Mouse (Mus musculus) forebrain, embryonic 10.5 days (tissue): ENCODE measurements at regions not wholly inside any gene's neighbourhood (a gene's known extent, or its start where the extent isn't known, plus 50 kb on each side); places are given as distances from the start of the nearest gene placed in this dataset.

Source experiments
- DNase-seq: peaks from one replicate; pipeline ENCODE4 v3.0.0-alpha.2; 2017; ENCODE audit warnings: low spot score; ENCODE audit errors: extremely low spot score
- H3K27ac ChIP-seq: fragments of 300-500 bp; sonication (generic); 2 replicates; pipeline ENCODE4 v1.5.1; 2016; ENCODE audit warnings: mild to moderate bottlenecking
- H3K27me3 ChIP-seq: fragments of 300-500 bp; sonication (generic); 2 replicates; pipeline ENCODE4 v1.6.1; 2016; ENCODE audit warnings: mild to moderate bottlenecking; ENCODE audit not compliant: poor library complexity, severe bottlenecking
- H3K36me3 ChIP-seq: fragments of 300-500 bp; sonication (generic); replicated peaks from 2 replicates; pipeline ENCODE4 v1.6.1; 2016; ENCODE audit warnings: mild to moderate bottlenecking, moderate library complexity
- H3K4me1 ChIP-seq: fragments of 300-500 bp; sonication (generic); 2 replicates; pipeline ENCODE4 v1.6.1; 2016
- H3K4me3 ChIP-seq: fragments of 300-500 bp; sonication (generic); 2 replicates; pipeline ENCODE4 v1.5.1; 2016; ENCODE audit warnings: mild to moderate bottlenecking, moderate library complexity
- H3K9me3 ChIP-seq: fragments of 300-500 bp; sonication (generic); 2 replicates; pipeline ENCODE4 v1.6.1; 2016; ENCODE audit warnings: mild to moderate bottlenecking, moderate library complexity
- WGBS: fragments of 180-500 bp; shearing (Covaris S2); methylation state at CpG from one replicate; pipeline ENCODE4 v1.1.7; 2016; 5-methylcytosine and 5-hydroxymethylcytosine counted together

- Histone ChIP-seq H3K27ac (no peak overlapping the region), H3K4me1 (no peaks in the 10 kb centered on the region), H3K27me3 (no peaks in the 10 kb centered on the region), H3K36me3 (no peaks in the 10 kb centered on the region), H3K4me3 (no peak overlapping the region), H3K9me3 (no peaks in the 10 kb centered on the region)
- WGBS, result 84% methylated on average over 4 of the region's 4 CpGs
- no peak for DNase-seq
These were observed 132.6 kb upstream of the Pkn2 start for GRCm38 (mm10) chr3:143014421-143014820.

GRCm38 (mm10) chr3:143007047-143007446 lies 125.2 kb upstream of the Pkn2 start:
- no peak overlapping the region for H3K27ac ChIP-seq
- WGBS, result 92% methylated on average over 3 of the region's 3 CpGs
- DNase-seq, result no peak
- no peaks in the 10 kb centered on the region for H3K4me1 ChIP-seq
- no peaks in the 10 kb centered on the region for H3K27me3 ChIP-seq
- H3K9me3 ChIP-seq, result no peaks in the 10 kb centered on the region
- H3K36me3 ChIP-seq, result no peaks in the 10 kb centered on the region
- H3K4me3 ChIP-seq, result no peak overlapping the region

- Histone ChIP-seq H3K27me3 (no peaks in the 10 kb centered on the region), H3K4me1 (no peaks in the 10 kb centered on the region), H3K9me3 (no peaks in the 10 kb centered on the region), H3K27ac (no peak overlapping the region), H3K4me3 (no peak overlapping the region), H3K36me3 (no peaks in the 10 kb centered on the region)
- 72% methylated on average over 5 of the region's 5 CpGs for WGBS
- no peak for DNase-seq
These were observed 120.1 kb upstream of the Pkn2 start for GRCm38 (mm10) chr3:143001952-143002351.

- no peaks in the 10 kb centered on the region for H3K27me3 ChIP-seq
- H3K9me3 ChIP-seq, result no peaks in the 10 kb centered on the region
- H3K27ac ChIP-seq, result no peak overlapping the region
- no peaks in the 10 kb centered on the region for H3K4me1 ChIP-seq
- WGBS, result 70% methylated on average over 3 of the region's 3 CpGs
- no peaks in the 10 kb centered on the region for H3K36me3 ChIP-seq
- DNase-seq, result no peak
- no peak overlapping the region for H3K4me3 ChIP-seq
These were observed 114.4 kb upstream of the Pkn2 start for GRCm38 (mm10) chr3:142995981-142996743.

GRCm38 (mm10) chr3:142984547-142984946 lies 102.7 kb upstream of the Pkn2 start:
- 90% methylated on average over 5 of the region's 5 CpGs for WGBS
- H3K4me3 ChIP-seq, result no peak overlapping the region
- H3K36me3 ChIP-seq, result no peaks in the 10 kb centered on the region
- peaks cover 4% of the 10 kb centered on the region; the same call in 1 of the 2 replicates for H3K9me3 ChIP-seq
- DNase-seq, result no peak
- H3K27ac ChIP-seq, result no peak overlapping the region
- no peaks in the 10 kb centered on the region for H3K4me1 ChIP-seq
- H3K27me3 ChIP-seq, result no peaks in the 10 kb centered on the region

GRCm38 (mm10) chr3:142981221-142981620 lies 99.4 kb upstream of the Pkn2 start:
- Histone ChIP-seq H3K27me3 (no peaks in the 10 kb centered on the region), H3K27ac (no peak overlapping the region), H3K4me1 (peaks cover 19% of the 10 kb centered on the region), H3K4me3 (no peak overlapping the region), H3K9me3 (no peaks in the 10 kb centered on the region), H3K36me3 (no peaks in the 10 kb centered on the region)
- WGBS, result 78% methylated on average over 3 of the region's 3 CpGs
- DNase-seq, result no peak

GRCm38 (mm10) chr3:142979161-142979560 lies 97.4 kb upstream of the Pkn2 start:
- H3K27me3 ChIP-seq, result no peaks in the 10 kb centered on the region
- peaks cover 19% of the 10 kb centered on the region for H3K4me1 ChIP-seq
- no peak overlapping the region for H3K27ac ChIP-seq
- no peaks in the 10 kb centered on the region for H3K36me3 ChIP-seq
- DNase-seq, result no peak
- 43% methylated on average over 4 of the region's 4 CpGs for WGBS
- no peaks in the 10 kb centered on the region for H3K9me3 ChIP-seq
- H3K4me3 ChIP-seq, result no peak overlapping the region

GRCm38 (mm10) chr3:142976519-142977394 lies 95.0 kb upstream of the Pkn2 start:
- DNase-seq, result no peak
- 71% methylated on average over 7 of the region's 7 CpGs for WGBS

GRCm38 (mm10) chr3:142975606-142976005 lies 93.8 kb upstream of the Pkn2 start:
- no peak for DNase-seq
- Histone ChIP-seq H3K36me3 (no peaks in the 10 kb centered on the region), H3K9me3 (no peaks in the 10 kb centered on the region), H3K27ac (no peak overlapping the region), H3K27me3 (no peaks in the 10 kb centered on the region), H3K4me3 (no peak overlapping the region), H3K4me1 (peaks cover 21% of the 10 kb centered on the region)
- 87% methylated on average over 8 of the region's 8 CpGs for WGBS

More at GRCm38 (mm10) chr3:142976519-142977394, 95.0 kb upstream of the Pkn2 start:
- H3K4me3 ChIP-seq, result no peak overlapping the region
- H3K27me3 ChIP-seq, result no peaks in the 10 kb centered on the region
- H3K36me3 ChIP-seq, result no peaks in the 10 kb centered on the region
- no peaks in the 10 kb centered on the region for H3K9me3 ChIP-seq
- peaks cover 19% of the 10 kb centered on the region for H3K4me1 ChIP-seq
- no peak overlapping the region for H3K27ac ChIP-seq

GRCm38 (mm10) chr3:142969501-142969900 lies 87.7 kb upstream of the Pkn2 start:
- no peak for DNase-seq
- no peaks in the 10 kb centered on the region for H3K36me3 ChIP-seq
- peaks cover 14% of the 10 kb centered on the region for H3K4me1 ChIP-seq
- no peak overlapping the region for H3K4me3 ChIP-seq
- no peaks in the 10 kb centered on the region for H3K9me3 ChIP-seq
- WGBS, result 88% methylated on average over 2 of the region's 2 CpGs
- H3K27ac ChIP-seq, result no peak overlapping the region
- no peaks in the 10 kb centered on the region for H3K27me3 ChIP-seq

GRCm38 (mm10) chr3:142965604-142966003 lies 83.8 kb upstream of the Pkn2 start:
- no peak overlapping the region for H3K4me3 ChIP-seq
- no peak for DNase-seq
- 80% methylated on average over 4 of the region's 4 CpGs for WGBS
- no peaks in the 10 kb centered on the region for H3K9me3 ChIP-seq
- no peaks in the 10 kb centered on the region for H3K36me3 ChIP-seq
- H3K27me3 ChIP-seq, result no peaks in the 10 kb centered on the region
- H3K27ac ChIP-seq, result no peak overlapping the region
- peaks cover 13% of the 10 kb centered on the region for H3K4me1 ChIP-seq

GRCm38 (mm10) chr3:142963818-142964372 lies 82.1 kb upstream of the Pkn2 start:
- no peak for DNase-seq
- Histone ChIP-seq H3K36me3 (no peaks in the 10 kb centered on the region), H3K9me3 (no peaks in the 10 kb centered on the region), H3K4me1 (peaks cover 7% of the 10 kb centered on the region), H3K27me3 (no peaks in the 10 kb centered on the region), H3K27ac (no peak overlapping the region), H3K4me3 (no peak overlapping the region)
- 94% methylated on average over 4 of the region's 4 CpGs for WGBS

- no peak overlapping the region for H3K4me3 ChIP-seq
- H3K4me1 ChIP-seq, result no peaks in the 10 kb centered on the region
- WGBS, result 88% methylated on average over 8 of the region's 8 CpGs
- no peak for DNase-seq
- no peaks in the 10 kb centered on the region for H3K36me3 ChIP-seq
- H3K9me3 ChIP-seq, result no peaks in the 10 kb centered on the region
- no peaks in the 10 kb centered on the region for H3K27me3 ChIP-seq
- no peak overlapping the region for H3K27ac ChIP-seq
These were observed 76.0 kb upstream of the Pkn2 start for GRCm38 (mm10) chr3:142957768-142958167.
